Mouse (Mus musculus) spleen, postnatal 0 days (tissue): ENCODE results near the gene Ubash3a. TPM values are rescaled to one million over a fixed set of nuclear protein-coding genes. Genes with fewer than 3 reads are reported as not detected.

ENCODE experiments used
- polyA plus RNA-seq: library from polyadenylated mRNA; unstranded; fragments of >200 nt; fragmentation: Nextera tagmentation; extraction: Ambion mirVana; gene quantifications from 2 replicates; pipeline ENCODE4 v1.2.1, GENCODE M21; 2015

The Ubash3a gene
- polyA plus RNA-seq = 12.5 and 13.6 TPM in 2 replicates

GRCm38 (mm10) chr17:31207771-31208334 lies at the start of gene Ubash3a:
Gene Ubash3a, plus strand, starts transcription at chr17:31207873.

GRCm38 (mm10) chr17:31165127-31165526 lies 42.5 kb upstream of the Ubash3a start, which contains the start of gene Tff1:
Gene Tff1, minus strand, starts transcription at chr17:31165277.

GRCm38 (mm10) chr17:31198877-31199276 lies 8.8 kb upstream of the Ubash3a start, which contains the start of gene Tmprss3:
Gene Tmprss3, minus strand, starts transcription at chr17:31198977.

GRCm38 (mm10) chr17:31276922-31277918 lies 69.5 kb downstream of the Ubash3a start, which contains the start of gene Rsph1:
Gene Rsph1, minus strand, starts transcription at chr17:31277383.

GRCm38 (mm10) chr17:31286492-31286891 lies 78.8 kb downstream of the Ubash3a start, which contains the start of gene Slc37a1:
Gene Slc37a1, plus strand, starts transcription at chr17:31286792.

Other genes starting within 250 kb of the Ubash3a start
- gene Abcg1, start 150.2 kb upstream of the Ubash3a start, polyA plus RNA-seq = 9.7 and 13.9 TPM in 2 replicates
- 0.91 TPM in 1 of 2 replicates, not detected in the other for gene Tff3, start 78.2 kb upstream of the Ubash3a start, polyA plus RNA-seq
- 0.47 and 1.6 TPM in 2 replicates for gene Tff2, start 63.6 kb upstream of the Ubash3a start, polyA plus RNA-seq
- 0.54 and 0.72 TPM in 2 replicates for gene Tff1, start 42.6 kb upstream of the Ubash3a start, polyA plus RNA-seq
- 0.32 and 0.57 TPM in 2 replicates for gene Tmprss3, start 8.9 kb upstream of the Ubash3a start, polyA plus RNA-seq
- 0.79 and 1.2 TPM in 2 replicates for gene Rsph1, start 69.5 kb downstream of the Ubash3a start, polyA plus RNA-seq
- 3.1 and 3.7 TPM in 2 replicates for gene Slc37a1, start 78.9 kb downstream of the Ubash3a start, polyA plus RNA-seq
- 1.8 and 3.4 TPM in 2 replicates for gene Pde9a, start 178.3 kb downstream of the Ubash3a start, polyA plus RNA-seq